Mouse (Mus musculus): ENCODE data around the gene Cfdp1.

Cfdp1 gene

GRCm38 (mm10) chr8:111853861-111854501, at the start of gene Cfdp1:
Gene Cfdp1 (minus strand): TSS chr8:111854291.
- DNase-seq (ENCODE audit: low spot score in 2 of 2) = peak; percentile 92 to 96

GRCm38 (mm10) chr8:111902080-111902479, 48.0 kb upstream of the Cfdp1 start:
- DNase-seq (ENCODE audit: low spot score in 2 of 2) = no peak

- DNase-seq (ENCODE audit: low spot score in 2 of 2) = no peak
Measured at GRCm38 (mm10) chr8:111898586-111898985, 44.5 kb upstream of the Cfdp1 start.

DNA sequence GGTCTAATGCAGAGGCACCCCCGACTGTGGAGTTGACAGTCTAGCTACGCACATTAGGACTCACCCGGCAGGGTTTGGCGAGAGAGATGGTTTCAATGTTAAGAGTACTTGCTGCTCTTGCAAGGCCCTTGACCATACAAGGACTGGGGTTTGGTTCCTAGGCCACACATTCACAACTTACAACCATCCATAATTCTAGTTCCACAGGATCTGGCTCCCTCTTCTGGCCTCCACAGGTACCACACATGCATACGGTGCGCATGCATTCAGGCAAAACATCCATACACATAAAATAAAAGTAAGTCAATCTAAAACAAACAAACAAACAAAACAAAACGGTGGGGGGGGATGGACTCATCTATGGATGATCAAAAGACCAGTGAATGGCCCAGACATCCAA, 40.9 kb upstream of the Cfdp1 start:
- no peak for DNase-seq (ENCODE audit: low spot score in 2 of 2)

DNA sequence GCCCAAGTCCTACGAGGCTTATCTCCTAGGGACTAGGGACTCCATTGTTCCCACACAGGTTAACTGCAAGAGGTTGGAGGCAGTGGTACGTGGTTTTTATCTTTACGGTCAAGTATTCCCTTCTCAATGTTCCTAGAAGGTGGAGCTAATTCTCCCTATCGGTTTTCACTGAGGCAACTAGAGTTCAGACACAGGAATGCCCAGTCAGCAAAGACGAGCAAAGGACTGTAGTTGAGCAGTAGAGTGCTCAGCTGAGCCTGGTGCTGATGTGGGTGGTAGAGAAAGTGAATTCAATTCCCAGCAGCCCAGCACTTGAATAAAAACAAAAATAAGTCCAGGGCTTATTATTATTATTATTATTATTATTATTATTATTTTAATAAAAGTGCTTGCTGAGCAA, 38.5 kb upstream of the Cfdp1 start:
- no peak for DNase-seq (ENCODE audit: low spot score in 2 of 2)

GRCm38 (mm10) chr8:111891983-111892382, 37.9 kb upstream of the Cfdp1 start:
- DNase-seq (ENCODE audit: low spot score in 2 of 2) = no peak

GRCm38 (mm10) chr8:111890911-111891303, 36.8 kb upstream of the Cfdp1 start:
- DNase-seq (ENCODE audit: low spot score in 2 of 2) = no peak

DNA sequence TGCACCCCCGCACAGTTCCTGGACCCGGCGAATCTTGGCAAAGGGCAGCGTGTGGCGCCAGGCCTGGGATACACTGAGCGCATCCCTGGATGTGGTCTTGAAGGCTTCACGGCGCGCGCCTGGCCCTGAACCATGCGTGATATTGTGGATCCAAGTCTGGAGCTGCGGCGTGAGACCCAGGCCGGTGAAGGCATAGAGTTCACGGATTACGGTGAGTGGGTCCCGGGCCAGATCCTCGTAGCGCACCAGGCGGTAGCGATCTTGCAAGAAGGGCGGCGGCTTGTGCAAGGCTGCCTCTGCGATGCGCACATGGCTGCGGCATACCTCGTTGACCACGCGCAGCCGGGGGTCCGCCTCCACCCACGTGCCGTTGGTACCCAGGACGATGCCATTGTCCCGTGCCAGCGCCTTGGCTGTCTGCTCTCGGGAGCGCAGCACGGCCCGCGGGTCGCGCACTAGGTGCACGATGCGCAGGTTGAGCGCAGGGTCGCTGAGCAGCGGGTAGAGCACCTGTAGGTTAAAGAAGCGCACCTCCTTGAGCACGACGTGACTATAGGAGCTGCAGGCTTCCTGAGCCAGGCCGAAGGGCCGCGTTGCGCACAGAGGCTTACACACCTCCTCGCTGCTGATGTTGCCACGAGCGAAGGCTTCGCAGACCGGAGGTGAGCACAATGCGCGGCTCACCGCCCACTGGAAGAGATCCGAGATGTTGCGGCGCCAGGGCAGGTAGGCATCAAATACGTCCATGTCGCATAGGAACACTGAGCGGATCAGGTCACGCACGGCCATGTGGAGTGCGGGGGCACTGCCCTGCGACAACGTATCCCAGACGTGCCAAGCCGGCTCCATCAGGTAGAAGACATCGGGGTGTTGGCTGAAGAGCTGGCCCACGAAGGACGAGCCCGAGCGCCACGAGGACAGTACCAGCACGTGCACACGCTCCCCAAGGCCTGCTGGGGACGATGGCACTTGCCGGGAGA, 36.1 kb upstream of the Cfdp1 start:
- no peak for DNase-seq (ENCODE audit: low spot score in 2 of 2)

DNA sequence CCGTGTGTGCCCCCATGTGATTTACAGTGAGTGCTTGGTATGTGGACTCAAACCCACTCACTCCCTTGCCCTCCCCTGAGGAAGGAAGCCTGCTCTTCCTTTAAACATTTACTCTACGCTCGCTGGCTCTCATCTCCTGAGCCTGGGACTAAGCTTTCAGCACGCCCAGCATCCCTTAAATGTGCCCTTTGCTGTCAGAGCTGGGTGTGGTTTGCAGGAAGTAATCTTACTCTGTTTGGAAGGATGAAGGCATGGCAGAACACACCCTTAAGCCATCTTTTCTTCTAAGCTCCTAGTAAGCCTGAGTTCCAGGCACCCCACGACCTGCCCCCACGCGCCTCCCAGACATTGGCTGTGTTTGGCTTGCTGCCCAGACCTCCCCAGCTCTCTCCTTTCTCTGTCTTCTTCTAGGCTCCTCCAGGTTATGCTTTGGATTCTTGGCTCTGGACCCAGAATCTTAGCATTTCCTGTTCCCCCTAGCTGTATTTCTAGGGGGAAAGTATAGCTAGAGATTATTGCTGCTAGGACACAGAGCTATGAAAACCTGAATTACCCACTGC, 34.1 kb upstream of the Cfdp1 start:
- DNase-seq (ENCODE audit: low spot score in 2 of 2) = no peak

DNA sequence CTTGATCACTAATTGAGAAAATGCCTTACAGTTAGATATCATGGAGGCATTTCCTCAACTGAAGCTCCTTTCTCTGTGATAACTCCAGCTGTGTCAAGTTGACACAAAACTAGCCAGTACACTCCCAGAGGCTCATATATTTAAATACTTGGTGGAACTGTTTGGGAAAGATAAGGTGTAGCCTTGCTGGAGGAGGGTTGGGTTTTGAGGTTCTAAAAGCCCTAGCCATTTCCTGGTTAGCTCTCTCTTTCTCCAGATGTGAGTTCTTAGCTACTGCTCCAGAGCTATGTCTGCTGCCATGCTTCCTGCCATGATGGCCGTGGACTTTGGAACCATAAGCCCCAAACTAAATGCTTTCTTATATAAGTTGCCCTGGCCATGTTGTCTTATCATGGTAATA, 33.4 kb upstream of the Cfdp1 start:
- DNase-seq (ENCODE audit: low spot score in 2 of 2) = no peak

GRCm38 (mm10) chr8:111883615-111884014, 29.5 kb upstream of the Cfdp1 start:
- DNase-seq (ENCODE audit: low spot score in 2 of 2) = no peak

DNA sequence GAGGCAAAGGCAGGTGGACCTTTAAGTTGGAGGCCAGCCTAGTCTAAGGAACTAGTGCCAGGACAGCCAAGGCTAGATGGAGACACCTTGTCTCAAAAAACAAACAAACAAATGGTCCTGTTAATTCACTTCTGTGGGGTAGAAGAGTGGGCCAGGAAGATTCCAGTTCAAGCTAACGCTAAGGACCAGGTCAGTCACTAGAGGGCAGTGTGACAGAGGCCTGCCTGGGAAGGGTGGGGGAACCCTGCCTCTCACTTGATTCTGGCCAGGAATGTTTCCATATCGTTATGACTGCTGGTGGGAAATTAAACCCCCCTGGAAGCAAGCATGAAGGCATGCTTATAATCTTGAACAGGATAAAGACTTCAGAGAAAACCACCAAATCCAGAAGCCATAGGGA, 27.5 kb upstream of the Cfdp1 start:
- peak in 1 of 2 experiments; percentile 34 for DNase-seq (ENCODE audit: low spot score in 2 of 2)

DNA sequence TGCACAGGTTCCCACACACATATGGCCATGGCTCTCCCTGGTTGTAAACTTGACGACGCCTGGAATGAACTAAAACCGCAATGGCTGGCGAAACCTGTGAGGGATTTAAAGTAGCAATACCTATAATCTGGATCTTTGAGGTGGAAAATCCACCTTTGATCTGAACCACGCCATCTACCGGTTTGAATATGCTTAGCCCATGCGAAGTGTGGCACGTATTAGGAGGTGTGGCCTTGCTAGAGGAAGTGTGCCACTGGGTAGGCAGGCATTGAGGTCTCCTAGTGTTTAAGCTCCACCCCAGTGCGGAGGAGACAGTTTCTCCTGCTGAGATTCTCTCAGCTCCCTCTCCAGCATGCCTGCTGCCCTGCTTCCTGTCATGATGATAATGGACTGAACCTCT, 23.6 kb upstream of the Cfdp1 start:
- no peak for DNase-seq (ENCODE audit: low spot score in 2 of 2)

GRCm38 (mm10) chr8:111876355-111876948, 22.4 kb upstream of the Cfdp1 start, which contains the start of gene Tmem170:
Gene Tmem170 (minus strand): TSS chr8:111876750.
- peak; percentile 97 for DNase-seq (ENCODE audit: low spot score in 2 of 2)

- DNase-seq (ENCODE audit: low spot score in 2 of 2) = peak in 1 of 2 experiments; percentile 13
Measured at GRCm38 (mm10) chr8:111875758-111876157, 21.7 kb upstream of the Cfdp1 start.

DNA sequence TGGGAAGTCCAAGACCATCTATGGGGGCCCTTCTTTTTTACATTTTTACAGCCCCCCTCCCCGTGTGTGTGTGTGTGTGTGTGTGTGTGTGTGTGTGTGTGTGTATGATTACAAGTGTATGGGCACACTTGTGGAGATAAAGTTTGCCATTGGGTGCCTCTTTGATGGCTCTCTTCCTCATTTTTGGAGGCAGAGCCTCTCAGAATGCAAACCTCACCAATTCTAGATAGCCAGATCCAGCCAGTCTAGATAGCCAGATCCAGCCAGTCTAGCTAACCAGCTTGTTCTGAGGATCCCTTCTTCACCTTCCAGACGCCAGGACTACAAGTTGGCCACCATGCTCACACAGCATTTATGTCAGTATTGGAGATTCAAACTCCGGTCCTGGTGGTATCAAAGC, 17.2 kb upstream of the Cfdp1 start:
- DNase-seq (ENCODE audit: low spot score in 2 of 2) = no peak

GRCm38 (mm10) chr8:111870379-111870778, 16.3 kb upstream of the Cfdp1 start:
- no peak for DNase-seq (ENCODE audit: low spot score in 2 of 2)

DNA sequence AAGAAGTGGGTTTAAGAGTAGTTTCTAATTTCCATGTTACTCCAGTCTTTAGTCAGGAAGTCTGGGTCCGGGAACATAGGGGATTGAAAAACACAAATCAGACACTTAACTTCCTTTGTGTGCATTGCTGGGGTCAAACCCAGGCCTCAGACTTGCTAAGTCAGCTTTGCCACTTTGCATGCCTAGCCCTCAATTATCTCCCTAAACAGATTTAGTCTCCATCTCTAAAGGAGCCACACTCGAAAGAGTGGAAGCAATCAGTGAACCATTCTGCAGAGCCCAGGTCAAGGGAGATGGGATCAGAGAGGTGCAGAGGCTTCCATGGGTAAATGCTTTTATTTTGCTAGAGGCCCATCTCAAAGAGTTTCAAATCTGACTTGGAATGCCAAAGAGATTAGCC, 14.6 kb upstream of the Cfdp1 start:
- no peak for DNase-seq (ENCODE audit: low spot score in 2 of 2)

GRCm38 (mm10) chr8:111865857-111866256, 11.8 kb upstream of the Cfdp1 start:
- DNase-seq (ENCODE audit: low spot score in 2 of 2) = no peak

DNA sequence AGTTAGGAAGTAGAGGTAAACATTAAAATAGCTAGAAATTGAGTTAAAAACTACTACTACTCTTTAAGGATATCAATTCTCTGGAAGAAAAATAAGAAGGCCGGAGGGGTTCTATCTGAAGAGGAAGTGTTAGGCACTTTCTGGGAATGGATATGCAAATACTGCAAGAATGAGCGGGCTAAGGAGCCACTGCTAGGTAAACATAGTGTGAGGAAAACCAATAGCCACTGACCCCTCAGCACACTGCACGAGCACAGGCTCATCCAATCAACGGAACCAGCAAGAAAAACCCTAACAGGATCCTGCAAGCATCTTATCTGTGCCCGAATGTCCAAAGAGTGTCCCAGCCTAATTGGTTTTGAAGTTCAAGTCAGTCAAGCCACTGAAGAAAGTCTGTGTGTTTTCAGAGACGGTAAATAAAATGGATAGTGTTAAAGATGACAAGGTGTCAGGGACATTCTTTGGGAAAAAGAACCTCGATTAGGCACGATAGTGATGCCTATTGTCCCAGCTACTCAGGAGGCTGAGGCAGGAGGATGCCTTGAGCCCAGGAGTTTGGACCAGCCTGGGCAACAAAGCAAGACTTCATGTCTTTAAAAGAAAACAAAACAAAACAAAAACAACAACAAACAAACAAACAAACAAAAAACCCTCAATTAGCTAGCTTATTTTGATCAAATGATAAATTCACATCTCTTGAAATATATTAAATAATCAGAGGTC, 11.2 kb upstream of the Cfdp1 start:
- DNase-seq (ENCODE audit: low spot score in 2 of 2) = no peak

DNA sequence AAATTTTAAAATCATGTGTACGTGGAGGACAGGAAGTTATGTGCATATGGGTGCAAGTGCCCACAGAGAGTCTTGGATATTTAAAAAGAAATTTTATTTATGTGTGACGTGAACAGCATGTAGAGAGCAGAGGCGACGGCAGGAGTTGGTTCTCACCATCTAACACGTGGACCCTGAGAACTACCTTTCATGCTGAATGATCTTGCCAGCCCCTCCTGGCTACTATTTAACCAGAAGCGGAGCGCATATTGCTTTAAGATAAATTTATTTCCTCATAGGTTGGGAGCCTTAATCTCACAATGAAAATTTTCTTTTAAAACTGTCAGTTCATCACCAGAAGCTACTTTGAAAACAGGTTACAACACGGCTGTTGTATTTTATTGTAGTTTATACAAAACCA, 10.6 kb upstream of the Cfdp1 start:
- no peak for DNase-seq (ENCODE audit: low spot score in 2 of 2)

- no peak for DNase-seq (ENCODE audit: low spot score in 2 of 2)
Measured at GRCm38 (mm10) chr8:111863280-111863679, 9.2 kb upstream of the Cfdp1 start.
